Mouse (Mus musculus): ENCODE measurements at regions not wholly inside any gene's neighbourhood (a gene's known extent, or its start where the extent isn't known, plus 50 kb on each side); places are given as distances from the start of the nearest gene placed in this dataset.

GRCm38 (mm10) chr2:79546206-79546605 lies 88.9 kb upstream of the Itprid2 start:
- in situ Hi-C loops (cut with MboI; ENCODE audit: low sequenced_read_pairs): no loop called here

GRCm38 (mm10) chr2:79547284-79547683 lies 87.9 kb upstream of the Itprid2 start:
- in situ Hi-C loops (cut with MboI; ENCODE audit: low sequenced_read_pairs): no loop called here

- in situ Hi-C loops (cut with MboI; ENCODE audit: low sequenced_read_pairs): no loop called here
Measured at GRCm38 (mm10) chr2:79548039-79548600, 87.0 kb upstream of the Itprid2 start.

- in situ Hi-C loops (cut with MboI; ENCODE audit: low sequenced_read_pairs): no loop called here
Measured at GRCm38 (mm10) chr2:79549781-79550180, 85.4 kb upstream of the Itprid2 start.

- in situ Hi-C loops (cut with MboI; ENCODE audit: low sequenced_read_pairs): no loop called here
Measured at GRCm38 (mm10) chr2:79550432-79550831, 84.7 kb upstream of the Itprid2 start.

GRCm38 (mm10) chr2:79552481-79552880 lies 82.7 kb upstream of the Itprid2 start:
- in situ Hi-C loops (cut with MboI; ENCODE audit: low sequenced_read_pairs): no loop called here

- in situ Hi-C loops (cut with MboI; ENCODE audit: low sequenced_read_pairs): no loop called here
Measured at GRCm38 (mm10) chr2:79555395-79555794, 79.8 kb upstream of the Itprid2 start.

- in situ Hi-C loops (cut with MboI; ENCODE audit: low sequenced_read_pairs): no loop called here
Measured at GRCm38 (mm10) chr2:79557361-79557760, 77.8 kb upstream of the Itprid2 start.

- in situ Hi-C loops (cut with MboI; ENCODE audit: low sequenced_read_pairs): no loop called here
Measured at GRCm38 (mm10) chr2:79566280-79566933, 68.7 kb upstream of the Itprid2 start.

GRCm38 (mm10) chr2:79567413-79567934 lies 67.7 kb upstream of the Itprid2 start:
- in situ Hi-C loops (cut with MboI; ENCODE audit: low sequenced_read_pairs): no loop called here

- in situ Hi-C loops (cut with MboI; ENCODE audit: low sequenced_read_pairs): no loop called here
Measured at GRCm38 (mm10) chr2:79569663-79570062, 65.5 kb upstream of the Itprid2 start.

GRCm38 (mm10) chr2:79571910-79572309 lies 63.2 kb upstream of the Itprid2 start:
- in situ Hi-C loops (cut with MboI; ENCODE audit: low sequenced_read_pairs): no loop called here

GRCm38 (mm10) chr2:79575074-79575473 lies 60.1 kb upstream of the Itprid2 start:
- in situ Hi-C loops (cut with MboI; ENCODE audit: low sequenced_read_pairs): no loop called here

- in situ Hi-C loops (cut with MboI; ENCODE audit: low sequenced_read_pairs): no loop called here
Measured at GRCm38 (mm10) chr2:79585022-79585774, 50.0 kb upstream of the Itprid2 start.
